Mouse (Mus musculus) MEL (cell line): ENCODE measurements at regions not wholly inside any gene's neighbourhood (a gene's known extent, or its start where the extent isn't known, plus 50 kb on each side); places are given as distances from the start of the nearest gene placed in this dataset.

Experiments used
- DNase-seq: peaks from one replicate; pipeline ENCODE4 v3.0.0; 2011; ENCODE audit warnings: low read depth, low spot score
- H3K27ac ChIP-seq: 2 replicates; pipeline ENCODE4 v1.5.1; 2012; ENCODE audit warnings: low read depth, mild to moderate bottlenecking, control low read depth, low read length, moderate library complexity; ENCODE audit not compliant: control insufficient read depth
- H3K27me3 ChIP-seq, 2 experiments: fragments of 150-350 bp in 1 of 2; sonication (generic) in 1 of 2; 2 replicates each; pipeline ENCODE4 v1.6.1; 2012; ENCODE audit warnings: low read length in 2 of 2, mild to moderate bottlenecking in 2 of 2, improper control_type of control experiment in 1 of 2, moderate library complexity in 1 of 2; ENCODE audit not compliant: insufficient read depth in 2 of 2, control insufficient read depth in 1 of 2
- H3K36me3 ChIP-seq, 2 experiments: 2 replicates each; pipeline ENCODE4 v1.6.1; 2012 to 2014; ENCODE audit warnings: low read length in 2 of 2, improper control_type of control experiment in 1 of 2, inconsistent platforms in 1 of 2, mild to moderate bottlenecking in 1 of 2; ENCODE audit not compliant: insufficient read depth in 2 of 2, control insufficient read depth in 1 of 2
- H3K4me1 ChIP-seq, 2 experiments: fragments of 150-350 bp in 1 of 2; sonication (generic) in 1 of 2; 2 replicates each; pipeline ENCODE4 v1.6.1; 2012; ENCODE audit warnings: low read length in 2 of 2, improper control_type of control experiment in 1 of 2, mild to moderate bottlenecking in 1 of 2; ENCODE audit not compliant: insufficient read depth in 2 of 2, control insufficient read depth in 1 of 2
- H3K4me3 ChIP-seq, 2 experiments: fragments of 150-350 bp in 1 of 2; sonication (generic) in 1 of 2; 2 replicates each; pipeline ENCODE4 v1.5.1; 2012; ENCODE audit warnings: low read depth in 2 of 2, low read length in 2 of 2, mild to moderate bottlenecking in 2 of 2, moderate library complexity in 2 of 2, control low read depth in 1 of 2, improper control_type of control experiment in 1 of 2; ENCODE audit not compliant: control insufficient read depth in 1 of 2, insufficient read depth in 1 of 2
- H3K79me2 ChIP-seq: 2 replicates; pipeline ENCODE4 v1.6.1; 2012; ENCODE audit warnings: mild to moderate bottlenecking, low read length, moderate library complexity; ENCODE audit not compliant: control insufficient read depth, poor library complexity, insufficient read depth
- H3K9ac ChIP-seq: 2 replicates; pipeline ENCODE4 v1.6.1; 2012; ENCODE audit warnings: low read depth, mild to moderate bottlenecking, control low read depth, low read length, moderate library complexity; ENCODE audit not compliant: control insufficient read depth, poor library complexity, severe bottlenecking
- H3K9me3 ChIP-seq: fragments of 150-350 bp; sonication (generic); replicated peaks from 2 replicates; pipeline ENCODE4 v1.6.1; 2012; ENCODE audit warnings: mild to moderate bottlenecking, low read length, improper control_type of control experiment, moderate library complexity; ENCODE audit not compliant: insufficient read depth
- BHLHE40 ChIP-seq: IDR thresholded peaks from 2 replicates; pipeline ENCODE4 v1.6.1; 2012; ENCODE audit warnings: low read depth, mild to moderate bottlenecking, inconsistent platforms, low read length, improper control_type of control experiment, borderline replicate concordance
- CTCF ChIP-seq, 3 experiments: IDR thresholded peaks in 2 of 3; conservative IDR thresholded peaks in 1 of 3; 2 replicates each; pipeline ENCODE4 v1.5.1; 2011 to 2012; ENCODE audit warnings: low read length in 3 of 3, low read depth in 2 of 3, mild to moderate bottlenecking in 2 of 3, improper control_type of control experiment in 1 of 3, inconsistent platforms in 1 of 3, mixed read lengths in 1 of 3, moderate library complexity in 1 of 3; ENCODE audit not compliant: control insufficient read depth in 1 of 3, insufficient read depth in 1 of 3, poor library complexity in 1 of 3, severe bottlenecking in 1 of 3
- E2F4 ChIP-seq: IDR thresholded peaks from 2 replicates; pipeline ENCODE4 v1.6.1; 2011; ENCODE audit warnings: low read depth, low read length, improper control_type of control experiment, borderline replicate concordance
- ELF1 ChIP-seq: IDR thresholded peaks from 2 replicates; pipeline ENCODE4 v1.6.1; 2014; ENCODE audit warnings: low read depth, mild to moderate bottlenecking, inconsistent platforms, low read length, improper control_type of control experiment, moderate library complexity
- EP300 ChIP-seq, 2 experiments: IDR thresholded peaks; 2 replicates each; pipeline ENCODE4 v1.6.1; 2011; ENCODE audit warnings: improper control_type of control experiment in 2 of 2, low read length in 2 of 2, low read depth in 1 of 2, mild to moderate bottlenecking in 1 of 2
- ETS1 ChIP-seq: IDR thresholded peaks from 2 replicates; pipeline ENCODE4 v1.6.1; 2012; ENCODE audit warnings: low read depth, mild to moderate bottlenecking, inconsistent platforms, low read length, improper control_type of control experiment, moderate library complexity
- GATA1 ChIP-seq: IDR thresholded peaks from 2 replicates; pipeline ENCODE4 v1.6.1; 2011; ENCODE audit warnings: low read depth, low read length, improper control_type of control experiment
- JUND ChIP-seq: IDR thresholded peaks from 2 replicates; pipeline ENCODE4 v1.6.1; 2011; ENCODE audit warnings: low read depth, mild to moderate bottlenecking, improper control_type of control experiment, low read length
- KAT2A ChIP-seq: conservative IDR thresholded peaks from 2 replicates; pipeline ENCODE4 v1.6.1; 2012; ENCODE audit warnings: low read depth, low read length, improper control_type of control experiment, inconsistent platforms
- MAFK ChIP-seq: IDR thresholded peaks from 2 replicates; pipeline ENCODE4 v1.6.1; 2011; ENCODE audit warnings: low read depth, mild to moderate bottlenecking, low read length, improper control_type of control experiment, borderline replicate concordance
- MAZ ChIP-seq: IDR thresholded peaks from 2 replicates; pipeline ENCODE4 v1.6.1; 2012; ENCODE audit warnings: low read depth, mild to moderate bottlenecking, inconsistent platforms, low read length, improper control_type of control experiment
- MEF2A ChIP-seq: IDR thresholded peaks from 2 replicates; pipeline ENCODE4 v1.6.1; 2014; ENCODE audit warnings: low read depth, mild to moderate bottlenecking, inconsistent platforms, low read length, improper control_type of control experiment; ENCODE audit not compliant: poor library complexity, insufficient replicate concordance, severe bottlenecking; ENCODE audit errors: extremely low read depth
- MYB ChIP-seq: IDR thresholded peaks from 2 replicates; pipeline ENCODE4 v1.6.1; 2011; ENCODE audit warnings: mild to moderate bottlenecking, low read depth, low read length, improper control_type of control experiment
- MYC ChIP-seq: IDR thresholded peaks from 2 replicates; pipeline ENCODE4 v1.6.1; 2011; ENCODE audit warnings: low read depth, mild to moderate bottlenecking, low read length, improper control_type of control experiment, moderate library complexity
- POLR2A ChIP-seq, 2 experiments: IDR thresholded peaks; 2 replicates each; pipeline ENCODE4 v1.6.1; 2011 to 2012; ENCODE audit warnings: low read length in 2 of 2, mild to moderate bottlenecking in 2 of 2, control low read depth in 1 of 2, improper control_type of control experiment in 1 of 2, low read depth in 1 of 2, moderate library complexity in 1 of 2; ENCODE audit not compliant: control insufficient read depth in 1 of 2, insufficient read depth in 1 of 2, poor library complexity in 1 of 2
- POLR2AphosphoS5 ChIP-seq: IDR thresholded peaks from 2 replicates; pipeline ENCODE4 v1.6.1; 2012; ENCODE audit warnings: low read depth, borderline replicate concordance, mild to moderate bottlenecking, inconsistent platforms, low read length, moderate library complexity, mixed read lengths
- RCOR1 ChIP-seq: IDR thresholded peaks from 2 replicates; pipeline ENCODE4 v1.6.1; 2012; ENCODE audit warnings: low read depth, mild to moderate bottlenecking, inconsistent platforms, low read length, improper control_type of control experiment
- TCF12 ChIP-seq: IDR thresholded peaks from 2 replicates; pipeline ENCODE4 v1.6.1; 2014; ENCODE audit warnings: low read depth, mild to moderate bottlenecking, inconsistent platforms, low read length, improper control_type of control experiment, moderate library complexity
- USF1 ChIP-seq: IDR thresholded peaks from 2 replicates; pipeline ENCODE4 v1.6.1; 2014; ENCODE audit warnings: low read depth, mild to moderate bottlenecking, inconsistent platforms, low read length, improper control_type of control experiment, moderate library complexity
- ZC3H11A ChIP-seq: IDR thresholded peaks from 2 replicates; pipeline ENCODE4 v1.6.1; 2012; ENCODE audit warnings: low read depth, mild to moderate bottlenecking, inconsistent platforms, low read length, improper control_type of control experiment
- ZKSCAN1 ChIP-seq: IDR thresholded peaks from 2 replicates; pipeline ENCODE4 v1.6.1; 2012; ENCODE audit warnings: low read depth, mild to moderate bottlenecking, inconsistent platforms, low read length, improper control_type of control experiment, moderate library complexity
- ZMIZ1 ChIP-seq: IDR thresholded peaks from 2 replicates; pipeline ENCODE4 v1.6.1; 2012; ENCODE audit warnings: low read depth, mild to moderate bottlenecking, inconsistent platforms, low read length, improper control_type of control experiment, moderate library complexity

DNA sequence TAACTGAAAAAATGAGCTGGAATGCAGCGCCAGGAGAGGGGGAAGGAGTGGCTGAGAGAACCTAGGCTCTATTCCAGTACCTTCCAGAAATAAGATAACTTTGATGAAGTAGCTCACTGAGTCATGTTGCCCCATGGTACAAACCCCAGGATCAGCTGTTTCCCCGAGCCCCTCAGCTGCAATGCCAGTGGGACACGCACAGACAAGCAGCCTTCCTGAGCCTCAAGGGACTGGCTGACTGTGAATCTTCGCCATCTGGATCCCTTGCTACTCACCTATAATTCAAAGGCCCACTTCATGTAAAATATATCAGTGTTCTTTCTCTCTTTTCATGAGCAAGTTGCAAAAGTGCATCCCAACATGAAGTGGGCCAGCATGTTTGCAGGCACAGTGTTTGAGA, 346.5 kb downstream of the Rpl36a-ps1 start:
- Histone ChIP-seq H3K27ac (no peak overlapping the region), H3K36me3 (no peaks in the 10 kb centered on the region), H3K9ac (no peak overlapping the region), H3K4me3 (no peak overlapping the region), H3K9me3 (no peaks in the 10 kb centered on the region), H3K79me2 (no peaks in the 10 kb centered on the region), H3K27me3 (no peaks in the 10 kb centered on the region), H3K4me1 (no peaks in the 10 kb centered on the region)
- no peak for TF ChIP-seq GATA1
- TF ChIP-seq EP300 (IDR thresholded peaks at IDR 0.05; ENCODE audit: low read depth in 1 of 2, low read length in 2 of 2): no peak
- TF ChIP-seq ELF1: no peak
- TF ChIP-seq POLR2AphosphoS5: no peak
- no peak for TF ChIP-seq KAT2A
- TF ChIP-seq RCOR1: no peak
- no peak for TF ChIP-seq MEF2A
- DNase-seq: no peak

DNA sequence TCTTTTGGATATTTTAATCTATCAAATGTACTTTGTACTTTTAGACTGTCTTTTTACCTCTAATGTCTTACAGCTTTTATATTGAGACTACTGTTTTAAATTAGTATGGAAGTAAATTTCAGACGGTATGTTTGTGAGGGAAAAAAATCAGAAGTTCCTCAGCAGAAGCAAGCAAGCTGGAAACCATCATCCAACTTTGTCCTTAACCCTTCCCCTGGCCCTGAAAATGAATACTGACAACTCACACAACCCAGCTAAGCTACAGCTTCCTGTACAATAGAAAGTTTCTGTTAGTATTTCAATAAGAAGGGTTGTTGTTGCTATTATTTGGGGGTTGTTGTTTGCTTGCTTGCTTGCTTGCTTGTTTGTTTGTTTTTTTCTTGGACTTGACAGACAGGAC, 350.4 kb downstream of the Rpl36a-ps1 start:
- Histone ChIP-seq H3K27me3 (no peaks in the 10 kb centered on the region), H3K36me3 (no peaks in the 10 kb centered on the region), H3K79me2 (no peaks in the 10 kb centered on the region), H3K4me3 (no peak overlapping the region), H3K9ac (no peak overlapping the region), H3K4me1 (no peaks in the 10 kb centered on the region), H3K9me3 (no peaks in the 10 kb centered on the region), H3K27ac (no peak overlapping the region)
- TF ChIP-seq MYC: no peak
- TF ChIP-seq MAZ: no peak
- TF ChIP-seq MYB: no peak
- no peak for TF ChIP-seq CTCF (IDR thresholded peaks at IDR 0.05 in 2 of 3, conservative IDR thresholded peaks at IDR 0.05 in 1 of 3; ENCODE audit: control insufficient read depth in 1 of 3, insufficient read depth in 1 of 3, low read depth in 2 of 3, low read length in 3 of 3, poor library complexity in 1 of 3, severe bottlenecking in 1 of 3)
- TF ChIP-seq ZC3H11A: no peak
- no peak for TF ChIP-seq BHLHE40
- TF ChIP-seq TCF12: no peak
- TF ChIP-seq POLR2A (IDR thresholded peaks at IDR 0.05; ENCODE audit: control insufficient read depth in 1 of 2, insufficient read depth in 1 of 2, low read depth in 1 of 2, low read length in 2 of 2, poor library complexity in 1 of 2): no peak
- TF ChIP-seq MAFK: no peak
- no peak for TF ChIP-seq JUND
- TF ChIP-seq KAT2A: no peak
- TF ChIP-seq E2F4: no peak
- no peak for TF ChIP-seq ELF1
- no peak for TF ChIP-seq USF1
- no peak for TF ChIP-seq ETS1
- TF ChIP-seq ZKSCAN1: no peak
- TF ChIP-seq MEF2A: no peak
- TF ChIP-seq ZMIZ1: no peak
- DNase-seq: no peak
